Mouse (Mus musculus): ENCODE data around the gene Alppl2. TPM values are rescaled to one million over a fixed set of nuclear protein-coding genes. Genes with fewer than 3 reads are reported as not detected.

Gene Alppl2
- not detected for total RNA-seq (2021)

- intact Hi-C loops (cut with DNase I), result no loop called here
- DNase-seq, result no peak
Observed at GRCm38 (mm10) chr1:87089828-87090227, at the start of gene Alppl2. Alppl2 (minus strand) TSS chr1:87089928.

GRCm38 (mm10) chr1:87131803-87132202 lies 42.1 kb upstream of the Alppl2 start:
- no peak for DNase-seq
- intact Hi-C loops (cut with DNase I), result no loop called here

GRCm38 (mm10) chr1:87127206-87128030 lies 37.7 kb upstream of the Alppl2 start:
- peak in 1 of 2 experiments; percentile 5 for DNase-seq
- intact Hi-C loops (cut with DNase I), result no loop called here

GRCm38 (mm10) chr1:87124673-87125072 lies 34.9 kb upstream of the Alppl2 start, which contains the start of gene Akp3:
Akp3 (plus strand) TSS chr1:87124973.
- intact Hi-C loops (cut with DNase I), result no loop called here
- no peak for DNase-seq

GRCm38 (mm10) chr1:87114784-87115183 lies 25.1 kb upstream of the Alppl2 start:
- intact Hi-C loops (cut with DNase I), result no loop called here
- no peak for DNase-seq

- DNase-seq, result peak in 1 of 2 experiments; percentile 23
- intact Hi-C loops (cut with DNase I), result no loop called here
Observed at GRCm38 (mm10) chr1:87111719-87112354, 22.1 kb upstream of the Alppl2 start.

GRCm38 (mm10) chr1:87108564-87108963 lies 18.8 kb upstream of the Alppl2 start:
- no peak for DNase-seq
- intact Hi-C loops (cut with DNase I), result no loop called here

- no peak for DNase-seq
- intact Hi-C loops (cut with DNase I), result no loop called here
Observed at GRCm38 (mm10) chr1:87106536-87106935, 16.8 kb upstream of the Alppl2 start.

GRCm38 (mm10) chr1:87103936-87104335 lies 14.2 kb upstream of the Alppl2 start:
- DNase-seq, result no peak
- intact Hi-C loops (cut with DNase I), result no loop called here

GRCm38 (mm10) chr1:87102114-87102513 lies 12.4 kb upstream of the Alppl2 start:
- intact Hi-C loops (cut with DNase I), result no loop called here
- DNase-seq, result no peak

GRCm38 (mm10) chr1:87101411-87101810 lies 11.7 kb upstream of the Alppl2 start, which contains the start of gene Alpi:
Alpi (minus strand) TSS chr1:87101606.
- intact Hi-C loops (cut with DNase I), result no loop called here
- no peak for DNase-seq

- DNase-seq, result peak; percentile 55 to 65
- intact Hi-C loops (cut with DNase I), result loop anchor here (1.0 kb wide), 1 partner anchor 89 kb away; no protein-coding TSS in a partner anchor
Observed at GRCm38 (mm10) chr1:87098358-87098975, 8.7 kb upstream of the Alppl2 start.

- intact Hi-C loops (cut with DNase I), result no loop called here
- DNase-seq, result no peak
Observed at GRCm38 (mm10) chr1:87095642-87096041, 5.9 kb upstream of the Alppl2 start.

- intact Hi-C loops (cut with DNase I), result no loop called here
- no peak for DNase-seq
Observed at GRCm38 (mm10) chr1:87089251-87089650, 477 bp downstream of the Alppl2 start.

GRCm38 (mm10) chr1:87086964-87087363 lies 2.8 kb downstream of the Alppl2 start:
- intact Hi-C loops (cut with DNase I), result no loop called here
- DNase-seq, result no peak

GRCm38 (mm10) chr1:87086196-87086595 lies 3.5 kb downstream of the Alppl2 start:
- no peak for DNase-seq
- intact Hi-C loops (cut with DNase I), result no loop called here

- DNase-seq, result no peak
- intact Hi-C loops (cut with DNase I), result no loop called here
Observed at GRCm38 (mm10) chr1:87073776-87074175, 16.0 kb downstream of the Alppl2 start.

- intact Hi-C loops (cut with DNase I), result no loop called here
Observed at GRCm38 (mm10) chr1:87070720-87071119, 19.0 kb downstream of the Alppl2 start.

GRCm38 (mm10) chr1:87060913-87061312 lies 28.8 kb downstream of the Alppl2 start:
- intact Hi-C loops (cut with DNase I), result no loop called here
- no peak for DNase-seq

More at GRCm38 (mm10) chr1:87070720-87071119, 19.0 kb downstream of the Alppl2 start:
- peak in 1 of 2 experiments; percentile 33 for DNase-seq

GRCm38 (mm10) chr1:87059042-87059665 lies 30.6 kb downstream of the Alppl2 start:
- DNase-seq, result no peak
- intact Hi-C loops (cut with DNase I), result no loop called here

- intact Hi-C loops (cut with DNase I), result no loop called here
- no peak for DNase-seq
Observed at GRCm38 (mm10) chr1:87057075-87057474, 32.7 kb downstream of the Alppl2 start.
